Mouse (Mus musculus) heart, embryonic 11.5 days (tissue): Measurements from ENCODE around the gene Syt10. TPM values are rescaled to one million over a fixed set of nuclear protein-coding genes. Genes with fewer than 3 reads are reported as not detected.
A peak's percentile ranks its signal among the peaks of the same experiment; 100 is the strongest.
"Not testable (repeated sequence)": the region's sequence is repeated elsewhere in the genome, so short reads cannot be mapped to it uniquely, and the experiment has no call there.

ENCODE experiments used
- ATAC-seq: fragments of 200-750 bp; cut with Nextera tagmentation; replicated peaks from 2 replicates; pipeline ENCODE4 v1.8.0; 2017; ENCODE audit warnings: moderate library complexity; ENCODE audit not compliant: insufficient number of reproducible peaks, low FRiP score, low TSS enrichment
- H3K27ac ChIP-seq: fragments of 300-500 bp; sonication (generic); 2 replicates; pipeline ENCODE4 v1.5.1; 2014; ENCODE audit warnings: mild to moderate bottlenecking, low read depth, low read length
- H3K27me3 ChIP-seq: fragments of 300-500 bp; sonication (generic); 2 replicates; pipeline ENCODE4 v1.6.1; 2014; ENCODE audit warnings: mild to moderate bottlenecking, low read length, mixed read lengths; ENCODE audit not compliant: control insufficient read depth, insufficient read depth
- H3K36me3 ChIP-seq: fragments of 300-500 bp; sonication (generic); 2 replicates; pipeline ENCODE4 v1.6.1; 2014; ENCODE audit warnings: mild to moderate bottlenecking, low read length, moderate library complexity, mixed read lengths; ENCODE audit not compliant: control insufficient read depth, insufficient read depth
- H3K4me1 ChIP-seq: fragments of 300-500 bp; sonication (generic); 2 replicates; pipeline ENCODE4 v1.6.1; 2014; ENCODE audit warnings: low read length; ENCODE audit not compliant: control insufficient read depth, insufficient read depth
- H3K4me2 ChIP-seq: fragments of 300-500 bp; sonication (generic); 2 replicates; pipeline ENCODE4 v1.6.1; 2014; ENCODE audit warnings: mild to moderate bottlenecking, moderate library complexity
- H3K4me3 ChIP-seq: fragments of 300-500 bp; sonication (generic); 2 replicates; pipeline ENCODE4 v1.5.1; 2014; ENCODE audit warnings: low read depth, low read length
- H3K9ac ChIP-seq: fragments of 300-500 bp; sonication (generic); 2 replicates; pipeline ENCODE4 v1.6.1; 2014; ENCODE audit warnings: mild to moderate bottlenecking, low read depth, low read length, moderate library complexity
- H3K9me3 ChIP-seq: fragments of 300-500 bp; sonication (generic); replicated peaks from 2 replicates; pipeline ENCODE4 v1.6.1; 2016; ENCODE audit warnings: low read length; ENCODE audit not compliant: control insufficient read depth
- WGBS: fragments of 180-500 bp; shearing (Covaris S2); extraction: QIAGEN DNeasy Blood & Tissue Kit; methylation state at CpG from one replicate; pipeline ENCODE4 v1.1.7; 2014; ENCODE audit not compliant: insufficient replicate concordance; 5-methylcytosine and 5-hydroxymethylcytosine counted together
- polyA plus RNA-seq: library from polyadenylated mRNA; unstranded; fragments of >200 nt; fragmentation: Nextera tagmentation; extraction: Ambion mirVana; gene quantifications from 2 replicates; pipeline ENCODE4 v1.2.1, GENCODE M21; 2014

The Syt10 gene
- polyA plus RNA-seq, result 0.11 TPM in 1 of 2 replicates, not detected in the other

GRCm38 (mm10) chr15:89841364-89842017, at the start of gene Syt10:
Syt10 (minus strand) TSS chr15:89841860.
- no peaks in the 10 kb centered on the region for H3K4me1 ChIP-seq
- H3K36me3 ChIP-seq, result no peaks in the 10 kb centered on the region
- H3K27ac ChIP-seq, result no peak within 1 kb of the TSS
- 2% methylated on average over 53 of the region's 53 CpGs for WGBS
- ATAC-seq, result peak; percentile 59; the same call in 1 of the 2 replicates
- H3K9me3 ChIP-seq, result no peaks in the 10 kb centered on the region
- no peak within 1 kb of the TSS for H3K9ac ChIP-seq
- H3K27me3 ChIP-seq, result peaks cover 33% of the 10 kb centered on the region
- H3K4me3 ChIP-seq, result peak within 1 kb of the TSS; percentile 62
- H3K4me2 ChIP-seq, result peak within 1 kb of the TSS; percentile 97

- H3K4me1 ChIP-seq, result no peaks in the 10 kb centered on the region
- no peak overlapping the region for H3K9ac ChIP-seq
- H3K9me3 ChIP-seq, result no peaks in the 10 kb centered on the region
- no peak overlapping the region for H3K27ac ChIP-seq
- WGBS, result 81% methylated on average over 2 of the region's 2 CpGs
- no peak for ATAC-seq
- H3K4me3 ChIP-seq, result no peak overlapping the region
- H3K36me3 ChIP-seq, result no peaks in the 10 kb centered on the region
- H3K27me3 ChIP-seq, result no peaks in the 10 kb centered on the region
- H3K4me2 ChIP-seq, result no peak overlapping the region
These were observed 42.1 kb upstream of the Syt10 start for GRCm38 (mm10) chr15:89883799-89884198.

- no peaks in the 10 kb centered on the region for H3K36me3 ChIP-seq
- no peak for ATAC-seq
- H3K4me3 ChIP-seq, result no peak overlapping the region
- 81% methylated on average over 2 of the region's 2 CpGs for WGBS
- H3K9ac ChIP-seq, result no peak overlapping the region
- no peak overlapping the region for H3K27ac ChIP-seq
- H3K4me2 ChIP-seq, result no peak overlapping the region
- no peaks in the 10 kb centered on the region for H3K9me3 ChIP-seq
- no peaks in the 10 kb centered on the region for H3K4me1 ChIP-seq
- no peaks in the 10 kb centered on the region for H3K27me3 ChIP-seq
These were observed 37.3 kb upstream of the Syt10 start for GRCm38 (mm10) chr15:89878981-89879380.

GRCm38 (mm10) chr15:89816098-89816497, 25.6 kb downstream of the Syt10 start:
- 70% methylated on average over 10 of the region's 10 CpGs for WGBS
- H3K36me3 ChIP-seq, result no peaks in the 10 kb centered on the region
- ATAC-seq, result no peak
- H3K27ac ChIP-seq, result no peak overlapping the region
- no peak overlapping the region for H3K9ac ChIP-seq
- H3K4me1 ChIP-seq, result no peaks in the 10 kb centered on the region
- H3K9me3 ChIP-seq, result no peaks in the 10 kb centered on the region
- H3K4me2 ChIP-seq, result no peak overlapping the region
- no peaks in the 10 kb centered on the region for H3K27me3 ChIP-seq
- no peak overlapping the region for H3K4me3 ChIP-seq

GRCm38 (mm10) chr15:89804478-89804877, 37.2 kb downstream of the Syt10 start:
- Histone ChIP-seq H3K36me3 (no peaks in the 10 kb centered on the region), H3K27ac (no peak overlapping the region), H3K4me3 (no peak overlapping the region), H3K4me1 (no peaks in the 10 kb centered on the region), H3K4me2 (no peak overlapping the region), H3K27me3 (no peaks in the 10 kb centered on the region), H3K9ac (no peak overlapping the region), H3K9me3 (no peaks in the 10 kb centered on the region)
- 89% methylated on average over 3 of the region's 3 CpGs for WGBS
- no peak for ATAC-seq

GRCm38 (mm10) chr15:89779928-89780327, 61.7 kb downstream of the Syt10 start:
- no peak overlapping the region for H3K9ac ChIP-seq
- no peaks in the 10 kb centered on the region for H3K36me3 ChIP-seq
- H3K4me3 ChIP-seq, result no peak overlapping the region
- no peaks in the 10 kb centered on the region for H3K4me1 ChIP-seq
- 78% methylated on average over 9 of the region's 9 CpGs for WGBS
- no peaks in the 10 kb centered on the region for H3K9me3 ChIP-seq
- H3K27ac ChIP-seq, result no peak overlapping the region
- no peak overlapping the region for H3K4me2 ChIP-seq
- no peaks in the 10 kb centered on the region for H3K27me3 ChIP-seq
- ATAC-seq, result no peak

- H3K4me1 ChIP-seq, H3K4me2 ChIP-seq, H3K27ac ChIP-seq, ATAC-seq, H3K9ac ChIP-seq, H3K9me3 ChIP-seq, H3K27me3 ChIP-seq, H3K4me3 ChIP-seq, H3K36me3 ChIP-seq: not testable (repeated sequence)
- 75% methylated on average over 10 of the region's 13 CpGs for WGBS
These were observed 75.6 kb downstream of the Syt10 start for GRCm38 (mm10) chr15:89766016-89766415.

GRCm38 (mm10) chr15:89733611-89734010, 108.0 kb downstream of the Syt10 start:
- H3K36me3 ChIP-seq, result no peaks in the 10 kb centered on the region
- H3K4me3 ChIP-seq, result no peak overlapping the region
- no peaks in the 10 kb centered on the region for H3K9me3 ChIP-seq
- no peak for ATAC-seq
- no peaks in the 10 kb centered on the region for H3K4me1 ChIP-seq
- H3K9ac ChIP-seq, result no peak overlapping the region
- WGBS, result 72% methylated on average over 3 of the region's 3 CpGs
- H3K4me2 ChIP-seq, result no peak overlapping the region
- H3K27ac ChIP-seq, result no peak overlapping the region
- H3K27me3 ChIP-seq, result no peaks in the 10 kb centered on the region
